Mouse (Mus musculus) hindbrain, postnatal 0 days (tissue): ENCODE measurements around the gene Amph. TPM values are rescaled to one million over a fixed set of nuclear protein-coding genes. Genes with fewer than 3 reads are reported as not detected.

ENCODE experiments used
- ATAC-seq: fragments of 200-750 bp; cut with Nextera tagmentation; 2 replicates; pipeline ENCODE4 v1.8.0; 2017; ENCODE audit warnings: mild to moderate bottlenecking, moderate TSS enrichment, moderate library complexity
- DNase-seq: peaks from one replicate; pipeline ENCODE4 v3.0.0-alpha.2; 2015; ENCODE audit warnings: low spot score
- H3K27ac ChIP-seq: fragments of 300-500 bp; sonication (generic); 2 replicates; pipeline ENCODE4 v1.5.1; 2014; ENCODE audit warnings: mild to moderate bottlenecking
- H3K27me3 ChIP-seq: fragments of 300-500 bp; sonication (generic); 2 replicates; pipeline ENCODE4 v1.6.1; 2014; ENCODE audit warnings: low read length, mixed read lengths; ENCODE audit not compliant: insufficient read depth
- H3K36me3 ChIP-seq: fragments of 300-500 bp; sonication (generic); 2 replicates; pipeline ENCODE4 v1.6.1; 2014; ENCODE audit warnings: low read length, mixed read lengths; ENCODE audit not compliant: insufficient read depth
- H3K4me1 ChIP-seq: fragments of 300-500 bp; sonication (generic); 2 replicates; pipeline ENCODE4 v1.6.1; 2014; ENCODE audit warnings: antibody characterized with exemption, low read length, mixed read lengths; ENCODE audit not compliant: insufficient read depth
- H3K4me2 ChIP-seq: fragments of 300-500 bp; sonication (generic); 2 replicates; pipeline ENCODE4 v1.6.1; 2014; ENCODE audit warnings: low read depth, mild to moderate bottlenecking, low read length, moderate library complexity, mixed read lengths
- H3K4me3 ChIP-seq: fragments of 300-500 bp; sonication (generic); 2 replicates; pipeline ENCODE4 v1.5.1; 2014; ENCODE audit warnings: low read length
- H3K9ac ChIP-seq: fragments of 300-500 bp; sonication (generic); replicated peaks from 2 replicates; pipeline ENCODE4 v1.6.1; 2014; ENCODE audit warnings: mild to moderate bottlenecking, low read length, moderate library complexity, mixed read lengths
- H3K9me3 ChIP-seq: fragments of 300-500 bp; sonication (generic); 2 replicates; pipeline ENCODE4 v1.6.1; 2016; ENCODE audit warnings: low read length, mixed read lengths
- CTCF ChIP-seq: IDR thresholded peaks from 2 replicates; pipeline ENCODE4 v1.5.1; 2016; ENCODE audit warnings: antibody characterized with exemption, control low read depth, low read depth
- WGBS: fragments of 180-500 bp; shearing (Covaris S2); extraction: QIAGEN DNeasy Blood & Tissue Kit; methylation state at CpG from one replicate; pipeline ENCODE4 v1.1.7; 2014; 5-methylcytosine and 5-hydroxymethylcytosine counted together
- polyA plus RNA-seq: library from polyadenylated mRNA; unstranded; fragments of >200 nt; fragmentation: Nextera tagmentation; extraction: Ambion mirVana; gene quantifications from 2 replicates; pipeline ENCODE4 v1.2.1, GENCODE M21; 2015
- total RNA-seq: library from RNA; depleted of rRNA; stranded (reverse); fragments of >200 nt; gene quantifications from 2 replicates; pipeline ENCODE4 v1.2.3, GENCODE M21; 2014

The Amph gene
- total and polyA plus RNA-seq, 2 experiments from 2014 or later: 65.1 to 114 TPM

GRCm38 (mm10) chr13:18989185-18989714, 41.2 kb downstream of the Amph start:
- H3K27me3 ChIP-seq: no peaks in the 10 kb centered on the region
- H3K4me2 ChIP-seq: no peak overlapping the region
- no peak for TF ChIP-seq CTCF
- WGBS: 29% methylated on average over 8 of the region's 8 CpGs
- no peaks in the 10 kb centered on the region for H3K9me3 ChIP-seq
- ATAC-seq (no peak), DNase-seq (no peak)
- no peaks in the 10 kb centered on the region for H3K36me3 ChIP-seq
- H3K4me3 ChIP-seq: no peak overlapping the region
- H3K4me1 ChIP-seq: no peaks in the 10 kb centered on the region
- H3K27ac ChIP-seq: no peak overlapping the region
- H3K9ac ChIP-seq: no peak overlapping the region

DNA sequence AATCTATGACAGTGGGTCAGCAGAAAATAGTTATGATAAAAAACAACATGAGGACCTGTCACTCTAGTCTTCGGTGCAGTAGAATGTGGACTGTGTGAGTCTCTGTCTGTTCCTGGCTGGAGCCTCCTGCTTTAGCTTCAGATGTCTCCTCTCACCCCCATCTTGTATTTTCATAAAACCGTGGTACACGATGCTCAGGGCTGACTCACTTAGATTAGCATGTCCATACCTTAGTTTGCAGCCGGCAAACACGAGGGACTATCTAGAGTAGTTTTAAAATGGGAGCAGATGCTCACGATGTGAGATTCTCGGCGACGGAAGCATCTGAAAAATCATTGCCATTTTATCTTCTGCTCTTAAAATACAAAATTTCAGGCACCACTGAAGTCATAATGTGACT, 54.5 kb downstream of the Amph start:
- H3K27ac ChIP-seq: no peak overlapping the region
- no peaks in the 10 kb centered on the region for H3K4me1 ChIP-seq
- WGBS: 89% methylated on average over 9 of the region's 9 CpGs
- TF ChIP-seq CTCF: no peak
- H3K9ac ChIP-seq: no peak overlapping the region
- no peaks in the 10 kb centered on the region for H3K36me3 ChIP-seq
- H3K4me2 ChIP-seq: no peak overlapping the region
- H3K27me3 ChIP-seq: no peaks in the 10 kb centered on the region
- H3K4me3 ChIP-seq: no peak overlapping the region
- H3K9me3 ChIP-seq: no peaks in the 10 kb centered on the region
- no peak for ATAC-seq
- no peak for DNase-seq

- DNase-seq: no peak
- Histone ChIP-seq H3K27ac (no peak overlapping the region), H3K4me3 (no peak overlapping the region), H3K27me3 (no peaks in the 10 kb centered on the region), H3K4me2 (no peak overlapping the region), H3K9me3 (no peaks in the 10 kb centered on the region), H3K36me3 (no peaks in the 10 kb centered on the region), H3K9ac (no peak overlapping the region), H3K4me1 (no peaks in the 10 kb centered on the region)
- 75% methylated on average over 5 of the region's 5 CpGs for WGBS
- ATAC-seq: no peak
- TF ChIP-seq CTCF: no peak
Measured at GRCm38 (mm10) chr13:19004406-19004805, 56.4 kb downstream of the Amph start.

DNA sequence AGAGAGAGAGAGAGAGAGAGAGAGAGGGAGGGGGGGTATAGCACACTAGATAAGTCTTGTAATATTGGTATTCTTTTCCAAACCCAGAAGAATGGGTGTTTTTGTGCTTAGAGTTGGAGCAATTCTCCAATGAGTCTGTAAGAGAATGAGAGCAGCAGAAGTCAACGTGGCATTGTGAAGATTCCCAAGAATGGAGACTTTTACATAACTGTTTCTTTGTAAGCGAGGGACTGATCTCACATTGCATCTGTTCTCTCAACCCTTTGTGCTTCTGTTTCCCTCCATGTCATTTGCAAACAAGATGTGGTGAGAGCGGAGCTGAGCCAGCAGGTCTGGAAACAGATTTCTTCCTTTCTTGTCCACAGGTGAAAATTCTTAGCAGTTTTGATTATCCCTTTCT, 60.4 kb downstream of the Amph start:
- no peak overlapping the region for H3K27ac ChIP-seq
- ATAC-seq (no peak), DNase-seq (no peak)
- H3K4me3 ChIP-seq: no peak overlapping the region
- no peak overlapping the region for H3K4me2 ChIP-seq
- no peaks in the 10 kb centered on the region for H3K4me1 ChIP-seq
- H3K9ac ChIP-seq: no peak overlapping the region
- H3K9me3 ChIP-seq: no peaks in the 10 kb centered on the region
- no peaks in the 10 kb centered on the region for H3K36me3 ChIP-seq
- no peak for TF ChIP-seq CTCF
- WGBS: 73% methylated on average over 3 of the region's 3 CpGs
- no peaks in the 10 kb centered on the region for H3K27me3 ChIP-seq

DNA sequence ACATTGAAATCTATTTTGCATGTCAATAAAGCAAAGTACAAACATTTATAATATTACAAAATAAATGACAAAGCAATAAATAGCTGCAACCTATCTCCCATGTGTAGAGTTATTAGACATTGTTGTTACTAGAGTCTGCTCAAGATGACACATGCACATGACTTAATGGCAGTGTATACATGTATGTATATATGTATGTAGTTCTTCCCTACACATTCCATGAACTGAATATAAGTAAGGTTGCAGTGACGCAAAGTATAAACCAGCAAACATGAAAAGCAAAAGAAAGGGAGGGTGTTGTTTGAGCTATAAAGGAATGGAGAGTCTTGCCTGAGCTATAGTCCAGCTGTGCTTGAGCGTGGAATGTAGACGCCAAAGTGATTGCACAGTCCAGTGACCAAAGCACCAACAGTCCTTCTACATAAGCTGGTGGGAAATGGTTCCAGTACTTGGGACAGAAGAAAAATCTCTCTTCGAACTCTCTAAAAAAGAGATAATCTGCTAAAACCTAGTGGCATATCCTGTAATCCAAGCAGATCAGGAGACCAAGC, 66.9 kb downstream of the Amph start:
- no peak for ATAC-seq
- H3K36me3 ChIP-seq: no peaks in the 10 kb centered on the region
- no peak overlapping the region for H3K27ac ChIP-seq
- no peak for DNase-seq
- H3K4me3 ChIP-seq: no peak overlapping the region
- TF ChIP-seq CTCF: no peak
- H3K4me1 ChIP-seq: no peaks in the 10 kb centered on the region
- no peaks in the 10 kb centered on the region for H3K27me3 ChIP-seq
- WGBS: 88% methylated on average over 4 of the region's 4 CpGs
- no peak overlapping the region for H3K4me2 ChIP-seq
- H3K9me3 ChIP-seq: no peaks in the 10 kb centered on the region
- H3K9ac ChIP-seq: no peak overlapping the region

DNA sequence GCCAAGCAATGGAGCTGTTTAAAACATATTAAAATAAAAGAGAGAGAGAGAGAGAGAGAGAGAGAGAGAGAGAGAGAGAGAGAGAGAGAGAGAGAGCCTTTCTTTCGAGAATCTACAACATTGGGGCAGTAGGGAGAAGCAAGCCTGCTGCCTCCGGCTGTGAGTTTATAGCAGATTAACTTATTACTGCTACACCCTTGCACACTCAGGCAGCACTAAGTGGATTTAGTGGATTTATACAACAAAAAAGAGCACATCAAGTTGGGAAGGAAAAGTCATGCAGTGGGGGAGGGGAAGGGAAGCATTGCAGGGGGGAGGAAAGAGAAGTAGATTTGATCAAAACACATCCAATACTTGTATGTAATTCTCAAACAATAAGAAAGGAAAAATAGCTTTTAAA, 73.5 kb downstream of the Amph start:
- H3K27ac ChIP-seq: no peak overlapping the region
- no peaks in the 10 kb centered on the region for H3K4me1 ChIP-seq
- H3K9me3 ChIP-seq: no peaks in the 10 kb centered on the region
- ATAC-seq (peak; percentile 61), DNase-seq (peak; percentile 28)
- no peak for TF ChIP-seq CTCF
- H3K4me3 ChIP-seq: no peak overlapping the region
- 72% methylated on average over 2 of the region's 2 CpGs for WGBS
- no peak overlapping the region for H3K9ac ChIP-seq
- no peaks in the 10 kb centered on the region for H3K27me3 ChIP-seq
- no peaks in the 10 kb centered on the region for H3K36me3 ChIP-seq
- H3K4me2 ChIP-seq: no peak overlapping the region

DNA sequence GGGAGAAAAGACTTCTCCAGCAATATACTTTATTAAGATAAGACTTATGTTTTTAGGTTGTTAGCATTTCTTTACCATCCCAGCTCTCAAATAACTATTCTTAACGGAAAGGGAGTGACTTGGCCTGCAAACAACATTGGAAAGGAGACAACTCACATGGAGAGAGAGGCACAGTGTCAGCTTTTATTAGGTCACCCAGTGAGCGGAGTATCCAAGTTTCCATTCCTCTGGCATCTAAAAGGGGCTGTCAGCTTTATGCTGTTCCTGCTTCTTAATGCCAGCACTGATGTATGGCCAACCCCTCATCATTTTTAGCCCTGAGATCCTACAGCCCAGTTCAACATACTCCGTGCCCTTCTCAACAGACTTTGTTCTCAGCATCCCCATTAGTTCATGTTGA, 74.3 kb downstream of the Amph start:
- Histone ChIP-seq H3K4me1 (no peaks in the 10 kb centered on the region), H3K9ac (no peak overlapping the region), H3K4me3 (no peak overlapping the region), H3K27ac (peak overlapping the region; percentile 36; the same call in 1 of the 2 replicates), H3K36me3 (no peaks in the 10 kb centered on the region), H3K27me3 (no peaks in the 10 kb centered on the region), H3K4me2 (no peak overlapping the region), H3K9me3 (no peaks in the 10 kb centered on the region)
- WGBS: 45% methylated on average over 3 of the region's 3 CpGs
- ATAC-seq (peak; percentile 52), DNase-seq (peak; percentile 68)
- no peak for TF ChIP-seq CTCF
